Mouse (Mus musculus): ENCODE measurements around the gene Pygo1.

Pygo1 gene

GRCm38 (mm10) chr9:72935309-72935708 lies 9.9 kb downstream of the Pygo1 start:
- DNase-seq (ENCODE audit: low spot score), result no peak

- DNase-seq (ENCODE audit: low spot score), result no peak
These were observed 10.9 kb downstream of the Pygo1 start for GRCm38 (mm10) chr9:72936301-72936700.

DNA sequence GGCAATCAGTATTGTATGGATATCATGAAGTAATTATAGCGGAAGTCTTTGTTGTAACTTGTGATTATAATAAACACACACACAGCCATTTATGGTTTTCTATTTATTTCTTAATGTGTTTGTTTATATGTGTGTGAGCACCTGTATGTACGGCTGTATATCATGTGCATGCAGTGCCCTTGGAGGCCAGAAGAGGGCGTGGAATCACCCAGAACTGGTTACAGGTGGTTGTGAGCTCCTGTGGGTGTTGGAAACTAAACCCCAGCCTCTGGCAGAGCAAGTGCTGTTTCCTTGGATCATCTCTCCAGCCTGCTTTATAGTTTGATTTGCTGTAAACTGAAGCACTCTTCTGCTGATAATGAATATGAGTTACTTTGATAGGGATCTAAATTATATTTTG lies 18.0 kb downstream of the Pygo1 start:
- no peak for DNase-seq (ENCODE audit: low spot score)

DNA sequence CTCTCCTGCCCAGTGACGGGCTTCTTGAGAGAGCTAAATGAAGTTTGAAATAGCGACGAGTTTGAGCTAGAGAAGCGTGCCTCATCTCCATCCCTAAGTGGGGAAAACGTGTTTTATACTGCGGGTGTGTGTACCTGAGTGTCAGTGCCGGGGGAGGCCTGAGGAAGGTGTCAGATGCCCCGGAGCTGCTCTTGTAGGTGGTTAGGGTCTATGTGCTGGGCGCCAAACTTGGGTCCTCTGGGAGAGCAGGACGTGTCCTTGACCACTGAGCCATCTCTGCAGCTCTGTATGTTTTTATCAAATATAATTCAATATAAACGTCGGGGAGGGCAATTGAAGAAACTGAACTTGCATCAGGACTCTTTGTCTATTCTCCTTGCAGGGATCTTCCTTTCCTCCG lies 18.8 kb downstream of the Pygo1 start:
- no peak for DNase-seq (ENCODE audit: low spot score)

- DNase-seq (ENCODE audit: low spot score), result no peak
These were observed 21.6 kb downstream of the Pygo1 start for GRCm38 (mm10) chr9:72947010-72947409.

DNA sequence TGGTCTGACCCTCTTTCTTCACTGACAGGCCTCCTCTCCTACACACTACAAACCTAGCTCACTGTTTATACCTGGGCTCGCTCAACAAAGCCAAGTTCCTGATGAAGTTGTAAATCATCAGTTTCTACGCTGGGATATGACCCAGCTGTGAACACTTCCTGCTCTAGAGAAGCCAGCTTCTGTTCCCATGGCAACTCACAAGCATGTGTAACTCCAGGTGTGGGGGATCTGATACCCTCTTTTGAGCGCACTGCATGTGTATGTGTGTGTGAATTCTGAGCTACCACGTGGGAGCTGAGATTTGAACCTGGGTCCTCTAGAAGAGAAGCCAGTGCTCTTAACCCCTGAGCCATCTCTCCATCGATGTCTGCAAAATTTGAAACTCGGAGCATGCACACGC lies 24.1 kb downstream of the Pygo1 start:
- no peak for DNase-seq (ENCODE audit: low spot score)

DNA sequence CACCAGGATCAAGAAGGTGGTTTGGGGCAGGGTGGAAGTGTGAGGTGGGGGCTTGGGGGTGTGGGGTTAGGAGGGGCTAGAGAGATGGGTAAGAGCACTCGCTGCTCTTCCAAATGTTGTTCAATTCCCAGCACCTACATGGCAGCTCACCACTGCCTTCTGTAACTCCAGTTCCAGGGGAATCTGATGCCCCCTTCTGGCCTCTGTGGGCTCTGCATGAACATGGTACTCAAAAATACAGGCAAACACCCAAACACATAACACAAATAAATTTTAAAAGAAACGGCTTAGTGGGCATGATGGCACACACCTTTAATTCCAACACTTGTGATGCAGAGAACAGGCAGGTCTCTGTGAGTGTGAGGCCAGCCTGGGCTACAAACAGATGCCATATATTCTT lies 29.3 kb downstream of the Pygo1 start:
- no peak for DNase-seq (ENCODE audit: low spot score)

DNA sequence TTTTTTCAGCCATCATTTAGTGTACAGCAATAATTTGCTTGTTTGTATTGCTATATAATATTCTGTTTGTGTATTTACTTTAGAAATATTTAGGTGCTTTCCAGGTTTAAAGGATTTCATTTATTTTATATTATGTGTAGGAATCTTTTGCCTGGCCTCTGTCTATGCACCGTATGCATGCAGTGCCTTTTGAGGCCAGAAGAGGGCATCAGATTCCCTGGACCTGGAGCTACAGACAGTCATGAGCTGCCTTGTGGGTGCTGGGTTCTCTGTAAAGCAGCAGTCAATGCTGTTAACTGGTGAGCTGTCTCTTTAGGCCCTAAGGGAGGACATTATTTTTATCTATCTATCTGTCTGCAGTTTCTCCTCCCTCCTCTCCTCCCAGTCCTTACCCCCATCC lies 30.1 kb downstream of the Pygo1 start:
- peak; percentile 40 for DNase-seq (ENCODE audit: low spot score)

DNA sequence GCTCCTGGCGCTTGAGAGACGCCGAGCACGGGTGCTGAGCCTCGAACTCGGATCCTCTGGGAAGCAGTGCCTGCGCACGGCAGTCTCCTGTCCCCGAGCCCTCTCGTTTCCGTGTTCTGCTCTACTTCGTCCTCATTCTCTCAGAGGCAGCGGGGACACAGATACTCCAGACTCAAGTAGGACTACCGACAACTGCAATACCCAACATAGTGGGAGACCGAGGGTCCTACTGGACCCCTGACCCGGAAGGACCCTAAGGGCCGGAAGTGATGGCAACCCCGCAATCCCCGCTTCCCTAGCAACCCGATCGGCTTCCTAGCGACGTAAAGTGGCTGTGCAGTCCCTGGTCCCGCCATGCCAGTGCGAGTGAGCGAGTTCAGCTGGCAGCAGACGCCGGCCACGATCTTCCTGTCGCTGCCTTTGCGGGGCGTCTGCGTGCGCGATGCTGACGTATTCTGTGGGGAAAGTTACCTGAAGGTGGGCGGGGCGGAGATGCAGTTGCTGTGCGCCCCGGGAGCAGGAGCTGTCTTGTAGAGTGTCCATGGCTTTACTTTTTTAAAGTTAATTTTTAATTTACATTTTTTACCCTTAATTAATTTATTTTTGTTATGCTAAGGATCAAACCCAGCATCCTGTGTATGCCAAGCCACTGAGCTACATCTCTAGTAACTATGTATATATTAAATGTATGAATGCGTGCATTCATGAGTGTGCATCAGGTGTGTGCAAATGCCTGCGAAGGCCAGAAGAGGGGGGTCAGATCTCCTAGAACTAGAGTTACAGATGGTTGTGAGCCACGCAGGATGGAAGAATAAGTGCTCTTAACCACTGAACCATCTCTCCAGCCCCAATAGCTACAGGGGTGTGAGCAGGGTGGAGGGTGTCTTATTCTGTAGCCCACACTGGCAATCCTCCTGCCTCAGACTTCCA lies 33.3 kb downstream of the Pygo1 start, which contains the start of the genes Dyx1c1 and Gm44503:
Dyx1c1 (plus strand) TSS at position 265 of the 930 bp plus-strand sequence.
Gm44503 (plus strand) TSS at position 332 of the 930 bp plus-strand sequence.
- peak; percentile 74 for DNase-seq (ENCODE audit: low spot score)

- no peak for DNase-seq (ENCODE audit: low spot score)
These were observed 35.9 kb downstream of the Pygo1 start for GRCm38 (mm10) chr9:72961346-72961745.

GRCm38 (mm10) chr9:72961959-72962358 lies 36.5 kb downstream of the Pygo1 start:
- no peak for DNase-seq (ENCODE audit: low spot score)

GRCm38 (mm10) chr9:72968349-72969061 lies 43.1 kb downstream of the Pygo1 start:
- peak; percentile 20 for DNase-seq (ENCODE audit: low spot score)

DNA sequence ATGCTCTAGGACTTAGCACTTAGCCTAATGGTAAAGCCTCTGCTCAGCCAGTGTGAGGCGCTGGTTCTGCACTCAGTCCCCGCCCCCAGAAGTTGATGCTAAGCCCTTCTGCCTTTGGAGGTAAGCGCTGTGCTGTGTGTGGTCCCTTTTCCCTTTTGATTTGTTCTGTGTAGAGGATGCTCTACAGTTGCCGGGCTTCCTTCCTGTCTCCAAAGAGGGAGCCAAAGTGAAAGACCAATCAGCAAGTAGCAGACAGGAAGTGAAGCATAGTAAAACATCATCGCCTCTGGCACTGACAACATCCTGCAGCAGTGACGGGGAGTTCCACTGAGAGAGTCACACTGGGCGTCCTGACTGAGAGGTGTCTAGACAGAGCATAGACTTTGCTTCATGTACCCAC lies 44.4 kb downstream of the Pygo1 start:
- DNase-seq (ENCODE audit: low spot score), result no peak

DNA sequence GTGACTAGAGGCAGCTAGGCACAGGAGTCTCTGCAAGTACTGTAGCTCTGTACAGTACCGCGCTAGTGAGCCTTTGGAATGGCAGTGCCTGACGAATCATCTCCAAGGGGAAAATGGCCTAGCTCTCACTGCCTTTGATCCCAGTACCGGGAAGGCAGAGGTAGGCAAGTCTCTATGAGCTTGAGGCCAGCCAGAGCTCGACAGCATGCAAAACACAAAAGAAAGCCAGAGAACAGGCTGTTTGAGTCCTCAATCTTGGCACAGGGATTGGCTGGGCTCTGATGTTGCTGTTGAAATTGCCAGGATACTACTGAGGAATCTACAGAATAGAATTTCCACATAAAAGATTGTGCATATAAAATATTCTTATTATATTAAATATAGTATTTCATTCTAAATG lies 47.0 kb downstream of the Pygo1 start:
- no peak for DNase-seq (ENCODE audit: low spot score)

DNA sequence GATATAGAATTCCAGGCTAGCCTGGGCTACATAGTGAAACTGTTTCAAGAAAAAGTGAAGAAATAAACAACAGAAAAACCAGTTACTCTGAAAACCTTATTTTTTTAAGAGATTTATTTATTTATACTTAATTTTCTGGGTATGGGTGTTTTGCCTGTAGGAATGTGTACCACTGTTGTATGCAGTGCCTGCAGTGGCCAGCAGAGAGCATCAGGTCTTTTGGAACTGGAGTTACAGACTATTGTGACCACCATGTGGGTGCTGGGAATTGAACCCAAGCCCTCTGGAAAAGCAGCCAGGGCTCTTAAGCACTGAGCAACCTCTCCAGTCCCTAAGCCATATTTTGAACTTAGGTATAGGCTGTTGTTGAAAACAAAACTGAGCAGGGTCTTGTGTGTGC lies 47.5 kb downstream of the Pygo1 start:
- DNase-seq (ENCODE audit: low spot score), result no peak

GRCm38 (mm10) chr9:72974734-72975133 lies 49.3 kb downstream of the Pygo1 start:
- DNase-seq (ENCODE audit: low spot score), result no peak

DNA sequence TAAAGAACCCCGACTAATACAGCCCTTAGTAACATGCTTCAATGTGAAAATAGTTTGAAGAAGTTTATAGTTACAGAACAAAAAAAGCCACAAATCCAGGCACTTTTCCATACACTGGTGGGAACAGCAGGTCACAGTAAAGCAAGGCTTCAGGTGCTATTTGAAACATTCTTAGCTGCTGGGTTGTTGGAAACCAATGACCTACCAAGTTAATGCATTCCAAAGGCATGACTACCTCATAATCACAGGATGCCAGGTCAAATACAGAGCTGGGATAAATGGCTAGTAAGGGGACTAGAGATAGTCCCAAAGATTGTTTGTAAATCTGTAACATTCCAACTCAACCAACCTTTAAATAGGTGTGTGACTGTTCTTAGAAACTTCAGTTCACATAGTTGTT lies 49.8 kb downstream of the Pygo1 start:
- DNase-seq (ENCODE audit: low spot score), result no peak

- no peak for DNase-seq (ENCODE audit: low spot score)
These were observed 57.6 kb downstream of the Pygo1 start for GRCm38 (mm10) chr9:72983066-72983465.

DNA sequence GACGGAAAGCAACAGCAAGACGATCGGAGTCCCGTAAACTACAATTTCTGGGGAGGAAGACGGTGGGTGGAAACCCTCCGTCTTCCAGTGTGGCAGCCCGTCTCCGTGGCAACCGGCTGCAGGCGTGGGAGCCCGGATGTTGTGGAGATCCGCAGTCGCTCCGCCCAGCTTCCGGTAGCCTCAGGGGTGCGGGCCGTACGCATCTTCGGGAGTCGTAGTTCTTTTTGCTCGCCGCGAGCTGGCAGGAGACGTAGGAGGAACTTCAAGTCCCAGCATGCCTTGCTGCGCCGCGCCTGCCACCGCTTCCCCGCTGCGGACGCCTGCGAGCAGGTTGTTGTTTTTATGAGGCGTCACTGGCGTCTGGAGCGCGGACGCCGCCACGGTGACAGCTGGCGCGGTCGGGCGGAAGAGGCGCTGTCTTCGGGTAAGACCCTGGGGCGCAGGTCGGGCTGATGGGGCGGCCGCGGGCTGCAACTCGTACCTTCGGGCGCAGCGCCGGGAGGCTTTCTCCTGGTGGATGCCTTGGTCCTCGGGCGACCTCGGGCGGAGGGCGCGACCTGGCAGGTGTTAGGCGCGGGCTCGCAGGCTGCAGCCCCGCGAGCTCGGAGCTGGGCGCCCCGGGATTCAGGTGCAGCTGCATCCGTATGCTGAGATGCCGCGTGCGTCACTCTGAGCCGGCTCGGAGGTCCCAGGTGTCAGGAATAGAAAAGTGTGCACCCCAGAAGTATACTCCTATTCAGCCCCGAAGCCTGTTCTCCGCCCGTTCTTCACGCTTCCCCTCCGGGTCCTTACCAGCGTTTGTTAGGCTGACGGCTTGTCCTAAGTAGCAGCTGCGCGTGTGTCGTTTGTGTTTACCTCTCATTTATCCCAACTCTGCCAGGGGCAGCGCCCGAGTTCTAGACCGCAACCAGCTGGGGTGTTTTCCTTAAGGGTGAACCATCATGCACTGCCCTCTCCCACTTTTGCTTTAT lies 60.1 kb downstream of the Pygo1 start, which contains the start of the genes Ccpg1os and Ccpg1:
Ccpg1os (minus strand) TSS at position 133 of the 971 bp plus-strand sequence.
Ccpg1 (plus strand) TSS at position 180 of the 971 bp plus-strand sequence.
- DNase-seq (ENCODE audit: low spot score), result peak; percentile 97

DNA sequence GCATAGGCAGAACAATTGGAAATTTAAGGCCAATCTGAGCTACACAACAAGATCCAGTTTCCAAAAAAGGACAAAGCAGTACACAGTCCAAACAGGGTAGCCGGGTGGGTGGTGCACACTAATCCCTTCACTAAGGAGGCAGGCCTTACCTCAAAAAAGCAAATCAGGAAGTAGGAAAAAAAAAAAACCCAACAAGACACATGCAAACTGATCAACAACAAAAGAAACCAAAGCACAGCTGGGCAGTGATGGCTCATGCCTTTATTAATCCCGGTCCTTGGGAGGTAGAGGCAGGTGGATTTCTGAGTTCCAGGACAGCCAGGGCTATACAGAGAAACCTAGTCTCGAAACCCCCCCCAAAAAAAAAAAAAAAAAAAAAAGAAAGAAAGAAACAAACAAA lies 62.3 kb downstream of the Pygo1 start:
- DNase-seq (ENCODE audit: low spot score), result no peak

DNA sequence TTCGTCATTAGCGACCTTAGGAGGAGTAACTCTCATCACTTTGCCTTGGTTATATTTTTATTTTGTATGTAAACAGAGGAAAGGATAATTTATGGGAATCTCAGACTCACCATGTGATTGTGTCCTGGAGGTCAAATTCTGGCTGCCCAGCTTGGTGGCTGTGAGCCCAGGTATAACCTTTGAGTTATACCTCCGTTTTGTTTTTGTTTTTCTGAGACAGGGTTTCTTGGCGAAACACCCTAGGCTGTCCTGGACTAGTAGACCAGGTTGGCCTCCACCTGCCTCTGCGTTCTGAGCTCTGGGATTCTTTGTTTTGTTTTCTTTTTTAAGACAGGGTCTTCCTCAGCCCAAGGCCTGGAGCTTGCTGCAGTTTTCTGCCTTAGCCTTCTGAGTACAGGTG lies 63.3 kb downstream of the Pygo1 start:
- DNase-seq (ENCODE audit: low spot score), result no peak

- DNase-seq (ENCODE audit: low spot score), result no peak
These were observed 66.0 kb downstream of the Pygo1 start for GRCm38 (mm10) chr9:72991420-72991819.
